Mouse (Mus musculus): ENCODE measurements around the gene Cap2.

GRCm38 (mm10) chr13:46572648-46573163 lies 71.1 kb downstream of the Cap2 start:
- TF ChIP-seq POLR2A (IDR thresholded peaks at IDR 0.05; ENCODE audit: low read depth, low read length) (no peak), CTCF (IDR thresholded peaks at IDR 0.05; ENCODE audit: extremely low read depth, insufficient read depth, insufficient read length, insufficient replicate concordance) (no peak)
